Mouse (Mus musculus) liver, embryonic 14.5 days (tissue): ENCODE measurements at regions not wholly inside any gene's neighbourhood (a gene's known extent, or its start where the extent isn't known, plus 50 kb on each side); places are given as distances from the start of the nearest gene placed in this dataset.

Source experiments
- CTCF ChIP-seq: IDR thresholded peaks from 2 replicates; pipeline ENCODE4 v1.5.1; 2016; ENCODE audit warnings: antibody characterized with exemption, low read depth, control low read depth
- EP300 ChIP-seq: IDR thresholded peaks from 2 replicates; pipeline ENCODE4 v1.6.1; 2016; ENCODE audit warnings: antibody characterized with exemption, low read depth

GRCm38 (mm10) chr8:125355059-125355509 is 214.5 kb downstream of the Sipa1l2 start:
- TF ChIP-seq CTCF: no peak
- TF ChIP-seq EP300: no peak
